Mouse (Mus musculus): ENCODE measurements around the gene Dglucy. TPM values are rescaled to one million over a fixed set of nuclear protein-coding genes. Genes with fewer than 3 reads are reported as not detected.
A peak's percentile ranks its signal among the peaks of the same experiment; 100 is the strongest.

Dglucy gene
- polyA plus RNA-seq, 1 experiment = 23.8 TPM

DNA sequence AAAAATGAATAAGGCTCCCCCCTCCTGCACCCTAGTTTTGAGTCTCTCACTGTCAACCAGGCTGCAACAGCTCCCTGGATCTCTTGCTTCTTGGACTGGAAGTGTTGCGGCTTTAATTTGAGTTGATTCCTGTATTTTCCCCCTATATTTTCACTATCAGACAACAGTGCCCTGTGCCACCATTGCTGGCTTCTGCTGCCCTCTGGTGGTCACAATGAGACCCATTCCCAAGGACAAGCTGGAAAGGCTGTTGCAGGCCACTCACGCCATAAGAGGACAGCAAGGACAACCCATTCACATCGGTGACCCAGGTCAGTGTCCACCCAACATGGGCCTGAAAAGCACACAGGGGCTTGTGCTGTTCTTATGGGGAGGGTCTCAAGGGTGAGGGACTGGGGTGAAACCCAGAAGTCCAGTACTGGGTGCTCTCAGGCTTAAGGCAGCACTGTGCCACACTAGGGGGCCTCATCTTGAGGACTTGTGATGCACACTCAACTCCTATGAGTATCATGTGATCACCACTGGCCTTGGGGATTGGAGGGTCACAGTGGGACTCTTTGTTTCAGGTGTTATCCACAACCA, 62.4 kb downstream of the Dglucy start:
- peak; percentile 62 for DNase-seq (ENCODE audit: low spot score)

DNA sequence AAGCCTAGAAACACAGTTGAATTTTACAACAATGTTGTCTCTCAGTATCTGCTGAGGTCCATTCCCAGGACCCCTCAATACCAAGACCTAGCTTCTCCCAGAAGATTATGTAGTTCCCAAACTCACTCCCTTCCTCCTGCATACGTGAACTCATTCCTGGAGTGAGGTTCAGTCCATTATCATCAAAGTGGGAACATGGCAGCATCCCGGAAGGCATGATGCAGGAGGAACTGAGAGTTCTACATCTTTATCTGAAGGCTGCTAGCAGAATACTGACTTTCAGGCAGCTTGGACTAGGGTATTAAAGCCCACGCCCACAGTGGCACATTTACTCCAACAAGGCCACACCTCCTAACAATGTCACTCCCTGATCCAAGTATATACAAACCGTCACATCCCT, 64.3 kb downstream of the Dglucy start:
- no peak for DNase-seq (ENCODE audit: low spot score)

GRCm38 (mm10) chr12:100844546-100844945, 65.7 kb downstream of the Dglucy start:
- no peak for DNase-seq (ENCODE audit: low spot score)

- no peak for DNase-seq (ENCODE audit: low spot score)
Measured at GRCm38 (mm10) chr12:100845829-100846228, 67.0 kb downstream of the Dglucy start.

- DNase-seq (ENCODE audit: low spot score) = no peak
Measured at GRCm38 (mm10) chr12:100846566-100846965, 67.7 kb downstream of the Dglucy start.

DNA sequence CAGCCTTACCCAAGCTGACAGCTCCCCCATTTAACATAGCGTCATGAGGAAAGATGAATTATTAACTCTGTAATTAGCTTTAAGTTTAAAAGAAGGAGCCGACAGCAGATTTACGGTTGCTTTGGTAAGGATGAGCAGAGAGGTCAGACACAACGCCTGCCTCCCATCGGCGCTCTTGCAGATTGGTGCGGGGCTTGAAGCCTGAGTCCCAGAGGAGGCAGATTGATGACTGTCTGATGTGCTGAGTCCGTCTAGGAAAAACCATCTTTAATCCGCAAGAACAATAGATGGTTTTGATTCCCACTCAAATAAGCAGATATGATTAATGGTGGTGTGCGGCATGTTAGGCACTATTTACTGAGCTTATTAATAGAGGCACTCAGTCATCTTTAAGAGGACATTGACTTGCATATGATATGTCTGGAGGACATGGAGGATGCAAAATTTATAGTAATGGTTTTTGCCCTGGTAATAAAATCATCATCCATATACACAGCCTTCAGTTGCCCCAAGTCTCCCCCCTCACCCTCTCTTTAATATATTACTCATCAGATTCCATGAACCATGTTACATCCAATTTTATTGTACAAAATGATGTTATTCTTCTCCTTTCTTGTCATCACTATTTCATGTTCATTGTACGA, 68.7 kb downstream of the Dglucy start:
- DNase-seq (ENCODE audit: low spot score) = no peak

GRCm38 (mm10) chr12:100849421-100850138, 70.7 kb downstream of the Dglucy start:
- peak; percentile 22 for DNase-seq (ENCODE audit: low spot score)

DNA sequence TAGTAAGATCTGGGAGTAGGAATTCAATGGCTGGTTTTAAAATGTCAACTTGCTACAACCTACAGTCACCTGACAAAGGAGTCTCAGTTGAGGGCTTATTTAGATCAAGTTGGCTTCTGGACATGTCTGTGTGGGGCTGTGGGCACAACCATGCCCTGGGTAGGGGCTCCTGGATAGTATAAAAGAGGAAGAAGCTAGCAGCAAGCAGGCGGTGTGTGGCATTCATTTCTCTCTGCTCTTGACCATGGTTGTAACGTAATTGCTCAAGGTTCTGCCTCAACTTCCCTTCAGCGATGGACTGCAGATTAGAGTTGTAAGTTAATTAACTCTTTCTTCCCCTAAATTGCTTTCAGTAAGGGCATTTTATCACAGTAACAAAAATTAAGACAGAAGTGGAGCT, 73.5 kb downstream of the Dglucy start:
- DNase-seq (ENCODE audit: low spot score) = no peak

DNA sequence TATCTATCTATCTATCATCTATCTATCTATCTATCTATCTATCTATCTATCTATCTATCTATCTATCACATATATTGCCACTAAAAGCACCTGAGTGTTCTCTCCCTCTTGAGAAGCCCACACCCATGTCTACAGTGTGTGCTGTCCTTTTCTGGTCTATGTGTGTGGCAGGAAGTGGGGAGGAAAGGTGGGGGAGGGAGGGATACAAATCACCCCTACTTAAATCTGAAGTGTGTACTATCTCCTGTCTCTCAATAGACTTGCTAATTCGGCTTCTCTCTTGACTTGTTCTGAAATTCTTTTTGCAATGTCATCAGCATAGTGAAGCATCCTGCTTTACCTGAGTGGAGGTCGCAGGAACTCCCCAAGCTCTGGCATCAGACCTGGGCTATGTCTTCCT, 77.5 kb downstream of the Dglucy start:
- no peak for DNase-seq (ENCODE audit: low spot score)

DNA sequence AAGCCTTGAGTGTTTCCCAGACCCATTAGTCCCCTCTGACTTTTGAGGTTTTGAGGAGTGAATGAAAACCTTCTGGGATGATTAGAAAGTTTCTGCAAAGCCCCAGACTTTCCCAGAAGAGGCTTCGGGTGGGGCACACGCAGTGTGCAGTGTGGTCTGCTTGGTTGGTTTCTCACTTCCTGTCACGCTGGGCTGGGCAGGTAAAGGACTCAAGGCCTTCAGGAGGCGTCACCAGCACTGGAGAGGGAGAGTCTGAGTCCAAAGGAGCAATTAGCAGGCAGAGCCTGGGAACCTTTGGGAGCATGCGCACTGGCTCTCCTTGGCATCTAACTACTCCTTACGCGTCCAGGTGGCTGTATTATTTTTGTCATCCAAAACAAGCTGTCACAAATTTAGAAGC, 78.9 kb downstream of the Dglucy start:
- no peak for DNase-seq (ENCODE audit: low spot score)

DNA sequence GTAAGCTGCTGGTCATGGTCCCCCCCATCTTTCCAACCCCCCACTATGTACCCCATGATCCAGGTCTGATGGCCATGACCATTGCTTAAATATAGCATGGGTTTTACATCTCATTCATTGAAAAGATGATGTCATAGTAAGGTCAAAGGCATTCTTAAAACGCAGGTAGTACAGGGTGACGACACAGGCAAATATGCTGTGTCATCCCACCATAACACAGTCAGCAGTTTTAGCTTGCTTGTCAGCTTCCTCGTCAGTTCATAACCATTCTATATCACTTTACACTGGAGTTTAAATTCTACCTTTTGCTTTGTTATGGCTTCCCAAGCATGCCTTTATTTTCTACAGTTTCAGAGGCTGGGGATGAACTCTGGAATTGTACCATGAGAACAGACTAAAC, 83.4 kb downstream of the Dglucy start:
- DNase-seq (ENCODE audit: low spot score) = no peak

- no peak for DNase-seq (ENCODE audit: low spot score)
Measured at GRCm38 (mm10) chr12:100862856-100863446, 84.1 kb downstream of the Dglucy start.

- no peak for DNase-seq (ENCODE audit: low spot score)
Measured at GRCm38 (mm10) chr12:100865072-100865471, 86.2 kb downstream of the Dglucy start.

- DNase-seq (ENCODE audit: low spot score) = no peak
Measured at GRCm38 (mm10) chr12:100865509-100866078, 86.7 kb downstream of the Dglucy start.

GRCm38 (mm10) chr12:100867097-100867496, 88.2 kb downstream of the Dglucy start:
- DNase-seq (ENCODE audit: low spot score) = no peak

- no peak for DNase-seq (ENCODE audit: low spot score)
Measured at GRCm38 (mm10) chr12:100868049-100868622, 89.3 kb downstream of the Dglucy start.

DNA sequence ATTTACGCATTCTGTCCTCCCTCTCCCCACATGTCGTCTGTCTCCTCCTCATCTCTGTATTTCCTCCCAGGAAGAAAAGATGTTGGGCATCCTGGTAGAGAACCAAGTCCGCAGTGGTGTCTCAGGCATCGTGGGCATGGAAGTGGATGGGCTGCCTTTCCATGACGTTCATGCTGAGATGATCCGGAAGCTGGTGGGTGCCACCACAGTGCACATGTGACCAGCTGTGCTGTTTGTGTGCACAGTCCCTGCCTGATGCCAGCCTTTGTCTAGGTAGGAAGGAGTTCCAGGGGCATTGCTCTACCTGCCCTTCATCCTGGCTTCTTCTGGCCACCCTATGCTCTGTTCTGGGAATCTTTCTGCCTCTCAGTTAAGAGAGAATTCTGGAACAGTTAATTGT, 92.4 kb downstream of the Dglucy start:
- DNase-seq (ENCODE audit: low spot score) = no peak

- no peak for DNase-seq (ENCODE audit: low spot score)
Measured at GRCm38 (mm10) chr12:100871841-100872240, 93.0 kb downstream of the Dglucy start.

DNA sequence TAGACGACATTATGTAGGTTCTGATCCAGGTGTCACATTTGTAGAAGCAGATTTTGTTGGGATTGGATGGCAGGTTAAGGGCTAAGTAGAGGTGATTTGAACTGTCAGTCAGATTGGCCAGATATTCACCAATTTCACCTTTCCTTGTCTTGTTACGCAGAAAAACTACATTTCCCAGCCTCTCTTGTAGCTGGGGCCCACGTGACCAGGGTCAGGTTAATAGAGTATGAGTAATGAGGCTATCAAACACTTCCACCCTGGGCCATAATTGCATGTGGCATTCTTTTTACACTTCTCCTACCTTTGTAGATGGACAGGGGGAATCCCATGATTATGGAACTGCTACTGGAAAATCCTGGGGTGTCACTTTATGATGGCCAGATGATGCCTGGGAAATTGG, 94.8 kb downstream of the Dglucy start:
- DNase-seq (ENCODE audit: low spot score) = no peak

DNA sequence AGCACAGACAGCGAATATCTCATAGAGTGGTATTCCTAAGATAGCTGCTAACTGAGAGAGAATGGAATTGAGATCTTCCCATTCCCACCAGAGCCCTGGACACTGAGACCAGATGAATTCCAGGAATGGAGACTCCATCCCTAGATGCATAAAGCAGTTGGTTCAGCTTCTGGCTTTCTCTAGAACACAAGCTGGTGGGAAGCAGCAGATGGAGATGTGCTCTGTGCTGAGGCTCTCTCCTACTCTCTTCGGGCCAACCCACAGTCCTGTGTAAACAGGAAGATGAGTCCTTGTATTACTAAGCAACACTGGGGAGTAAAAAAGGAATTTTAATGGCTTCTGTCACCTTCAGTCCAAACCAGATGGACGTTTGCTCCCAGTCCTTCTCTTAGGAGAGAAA, 96.7 kb downstream of the Dglucy start:
- no peak for DNase-seq (ENCODE audit: low spot score)

- DNase-seq (ENCODE audit: low spot score) = no peak
Measured at GRCm38 (mm10) chr12:100875960-100876359, 97.1 kb downstream of the Dglucy start.

GRCm38 (mm10) chr12:100877936-100878335, 99.1 kb downstream of the Dglucy start:
- DNase-seq (ENCODE audit: low spot score) = no peak

All from urinary bladder, adult 2 months (tissue).